Mouse (Mus musculus): ENCODE measurements around the gene Mxra7.

DNA sequence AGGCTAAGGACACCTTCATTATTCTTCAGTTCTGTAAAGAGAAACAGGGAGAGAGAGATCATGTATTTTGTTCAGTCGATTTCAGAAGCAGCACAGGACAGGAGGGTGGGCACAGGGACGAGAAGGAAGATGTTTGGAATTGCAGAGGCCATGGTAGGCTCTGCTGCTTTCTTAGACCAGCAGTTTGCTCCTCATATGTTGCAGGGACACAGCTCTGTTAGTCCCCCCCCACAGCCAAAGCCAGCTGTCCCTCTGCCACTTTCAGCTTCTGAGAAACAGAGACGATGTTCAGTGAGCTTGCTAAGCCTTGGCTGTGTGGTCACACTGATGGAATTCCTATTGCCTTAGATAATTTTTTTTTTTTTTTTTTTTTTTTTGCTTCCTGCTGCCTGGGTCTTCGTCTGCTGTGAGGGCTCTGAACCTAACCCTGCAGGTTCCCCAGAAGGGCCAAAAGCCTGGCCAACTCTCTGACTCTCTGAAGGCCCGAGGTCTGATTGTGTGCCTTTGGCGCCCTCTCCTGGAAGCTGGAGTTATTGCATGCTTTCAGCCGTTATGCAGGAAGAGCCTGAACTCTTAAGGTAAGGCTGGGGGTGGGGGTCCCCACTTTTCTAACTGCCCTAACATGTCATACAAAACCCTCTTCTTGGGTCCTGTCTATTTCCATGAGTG lies 19.8 kb downstream of the Mxra7 start:
- peak; percentile 90; the same call in 1 of the 2 replicates for TF ChIP-seq CTCF (IDR thresholded peaks at IDR 0.05; ENCODE audit: extremely low read depth, insufficient read depth, insufficient read length, insufficient replicate concordance)
- TF ChIP-seq POLR2A (IDR thresholded peaks at IDR 0.05; ENCODE audit: low read depth, low read length) = no peak

Data from spleen, adult 2 months (tissue).